Mouse (Mus musculus) E14TG2a.4 (cell line): ENCODE measurements around the gene Rab21.

Source experiments
- CTCF ChIP-seq: conservative IDR thresholded peaks from 2 replicates; pipeline ENCODE4 v1.5.1; 2014; ENCODE audit warnings: low read length
- POU5F1 ChIP-seq: IDR thresholded peaks from 2 replicates; pipeline ENCODE4 v1.6.1; 2014; ENCODE audit warnings: low read length, borderline replicate concordance

DNA sequence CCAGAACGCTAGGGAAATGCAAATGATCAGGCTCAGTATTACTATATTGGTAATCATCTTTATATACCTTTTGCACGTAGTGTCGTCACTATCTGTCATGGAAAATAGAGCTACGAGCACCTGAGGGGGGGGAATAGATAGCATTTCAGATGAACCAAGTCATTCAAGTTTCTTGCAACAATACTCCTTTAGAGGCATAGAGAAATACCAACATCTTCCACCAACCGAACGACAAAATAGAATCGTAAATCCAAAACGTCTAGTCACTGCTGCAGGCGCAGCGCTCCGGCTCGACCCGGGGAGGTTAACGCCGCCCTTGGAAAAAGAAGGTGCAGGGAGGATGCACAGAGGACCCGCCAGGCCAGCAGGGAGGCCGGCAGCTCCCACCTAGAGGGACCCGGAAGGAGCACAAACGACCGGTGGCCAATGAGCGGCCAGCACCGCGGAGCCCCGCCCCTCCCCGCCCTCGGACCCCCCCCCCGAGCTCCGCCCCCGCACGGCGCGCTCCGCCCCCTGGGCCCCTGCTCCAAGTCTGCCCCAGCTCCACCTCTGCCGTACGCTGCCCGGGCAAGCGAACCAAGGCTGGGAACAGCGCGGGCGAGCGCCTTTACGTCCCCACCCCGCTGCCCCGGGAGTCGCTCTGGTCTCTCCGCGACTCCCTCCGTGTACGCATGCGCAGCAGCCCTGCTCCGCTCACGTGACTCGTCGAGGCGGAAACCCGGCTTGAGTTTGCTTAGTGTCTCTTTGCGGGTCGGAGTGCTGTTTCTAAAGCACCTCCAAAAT is 46.6 kb upstream of the Rab21 start, which contains the start of gene Tmem19:
- TF ChIP-seq POU5F1 (no peak), CTCF (no peak)
